Mouse (Mus musculus) kidney, adult 8-10 months (tissue): ENCODE data around the gene Atp7b.

ENCODE experiments used
- DNase-seq, 2 experiments: peaks; one replicate each; pipeline ENCODE4 v3.0.0; 2022

Atp7b gene

DNA sequence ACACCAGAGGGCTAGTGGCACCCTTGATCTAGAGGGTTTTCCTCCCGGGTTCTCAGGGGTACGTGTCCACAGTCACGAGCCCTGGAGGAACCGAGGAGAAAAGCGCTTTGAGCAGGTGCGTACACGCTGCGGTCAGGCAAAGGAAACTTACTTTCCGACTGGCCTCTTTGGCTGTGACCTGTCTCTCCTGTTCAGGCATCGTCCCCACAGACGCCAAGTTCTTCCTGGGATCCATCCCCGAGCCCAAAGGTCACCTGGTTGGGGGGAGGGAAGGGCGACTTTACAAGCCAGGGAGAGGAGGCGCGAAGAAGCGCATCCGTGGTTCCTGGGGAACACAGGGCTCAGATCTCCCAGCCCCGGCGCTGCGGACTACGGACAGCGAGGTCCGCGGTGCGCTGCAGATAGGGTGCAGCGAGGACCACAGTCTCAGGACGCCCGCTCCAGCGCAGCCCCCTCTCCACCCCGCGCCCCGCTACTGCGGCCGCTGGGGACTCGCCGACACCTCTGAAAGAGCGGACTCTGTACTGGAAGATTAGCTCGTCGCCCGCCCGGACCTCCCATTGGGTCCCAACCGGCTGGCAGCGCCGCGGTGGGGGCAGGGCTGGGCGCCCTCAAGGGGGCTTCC lies at the start of gene Atp7b:
TSS of gene Atp7b (minus strand) at position 485 of the 625 bp plus-strand sequence.
- peak; percentile 75 to 81 for DNase-seq

DNA sequence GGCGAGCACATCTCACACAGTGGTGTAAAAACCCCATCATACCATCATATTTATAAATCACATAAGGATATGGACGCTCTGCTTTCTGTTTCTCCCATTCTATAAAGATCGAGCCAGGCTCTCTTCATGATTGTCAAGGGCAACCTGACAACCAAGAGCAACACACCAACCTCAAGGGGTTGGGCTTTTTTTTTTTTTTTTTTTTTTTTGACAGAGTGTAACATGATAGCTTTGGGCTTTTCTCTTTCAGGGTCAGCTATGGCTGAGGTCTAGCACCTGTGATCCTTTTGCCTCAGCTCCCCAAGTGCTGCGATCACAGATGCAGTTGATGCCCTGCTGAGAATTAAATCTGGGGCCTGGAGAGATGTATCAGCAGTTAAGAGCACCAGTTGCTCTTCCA lies 46.9 kb upstream of the Atp7b start:
- no peak for DNase-seq

DNA sequence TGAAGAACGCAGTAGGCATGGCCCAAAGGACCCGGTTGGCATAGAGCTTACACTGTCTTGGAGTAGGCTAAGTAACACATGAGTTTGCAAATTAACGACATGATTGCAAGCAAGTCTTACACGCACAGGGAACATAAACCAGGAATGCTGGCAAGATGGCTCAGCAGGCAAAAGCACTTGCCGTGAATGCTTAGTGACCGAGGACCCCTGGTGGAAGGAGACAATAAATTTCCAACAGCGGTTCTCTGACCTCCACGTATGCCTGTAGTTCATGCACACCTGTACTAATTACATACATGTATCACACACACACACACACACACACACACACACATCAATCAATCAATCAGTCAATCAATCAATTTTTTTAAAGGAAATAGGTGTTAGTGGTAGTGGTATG lies 31.5 kb upstream of the Atp7b start:
- DNase-seq: no peak

DNA sequence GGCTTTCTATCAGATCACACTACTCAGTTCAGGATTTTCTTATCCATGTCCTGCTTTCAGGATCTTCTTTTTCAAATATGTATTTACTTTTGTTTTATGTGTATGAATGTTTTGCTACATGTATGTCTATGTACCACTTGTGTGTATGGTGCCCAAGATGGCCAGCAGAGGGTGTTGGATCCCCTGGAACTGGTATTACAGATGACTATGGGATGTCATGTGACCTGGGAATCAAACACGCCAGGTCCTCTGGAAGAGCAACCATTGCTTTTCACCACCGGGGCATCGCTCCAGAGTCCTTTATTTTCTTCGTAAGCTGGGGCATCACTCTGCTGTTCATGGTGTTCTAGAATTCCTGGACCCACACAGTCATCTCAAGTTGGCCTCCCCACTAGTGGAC lies 29.1 kb upstream of the Atp7b start:
- DNase-seq: no peak

DNA sequence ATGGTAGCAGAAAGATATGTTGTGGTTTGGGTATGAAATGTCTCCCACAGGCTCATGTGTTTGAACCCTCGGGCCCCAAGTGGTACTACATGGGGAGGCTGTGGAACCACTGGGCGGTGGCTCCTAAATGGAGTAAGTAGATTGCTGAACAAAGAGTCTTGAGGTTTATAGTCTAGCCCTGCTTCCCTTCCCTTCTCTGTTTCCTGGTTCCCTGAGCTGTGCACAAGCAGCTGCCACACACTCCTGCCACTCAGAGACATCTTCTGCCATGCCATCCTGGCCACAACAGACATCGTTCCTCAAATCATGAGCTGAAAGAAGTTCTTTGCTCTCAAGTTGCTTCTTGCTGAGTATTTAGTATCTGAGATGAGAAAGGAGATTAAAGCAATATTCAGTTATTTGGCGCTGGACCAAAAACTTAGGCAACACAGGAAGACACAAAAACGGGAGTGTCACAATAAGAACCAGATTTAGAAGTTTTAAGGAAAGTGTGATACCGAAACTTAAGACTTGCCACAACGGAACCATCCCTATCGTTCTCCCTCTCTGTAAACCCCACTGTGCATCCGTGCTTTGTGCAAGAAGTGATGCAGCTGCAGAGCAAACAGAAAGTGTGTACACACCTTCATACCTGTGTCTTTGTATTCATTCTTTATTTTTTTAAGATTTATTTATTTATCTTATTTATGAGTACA lies 19.4 kb upstream of the Atp7b start:
- DNase-seq: no peak

DNA sequence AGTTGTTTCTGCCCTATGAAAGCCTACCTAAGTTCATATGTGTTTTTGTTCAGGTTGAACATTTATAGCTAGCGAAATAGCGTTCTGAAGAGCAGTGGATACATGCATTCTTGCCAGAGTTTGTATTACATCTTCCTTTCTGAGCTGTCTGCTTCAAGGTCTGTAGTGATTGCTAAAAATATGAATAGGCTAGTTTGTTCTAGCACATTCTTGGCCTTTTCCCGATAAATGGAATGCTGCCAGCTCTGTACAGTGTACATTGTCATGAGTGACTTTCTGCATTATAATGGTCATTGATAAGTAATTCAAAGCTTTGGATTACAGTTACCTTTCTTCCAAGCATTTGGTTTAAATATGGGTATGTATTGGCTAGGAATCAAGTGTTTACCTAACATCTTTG lies 1.0 kb upstream of the Atp7b start:
- no peak for DNase-seq

DNA sequence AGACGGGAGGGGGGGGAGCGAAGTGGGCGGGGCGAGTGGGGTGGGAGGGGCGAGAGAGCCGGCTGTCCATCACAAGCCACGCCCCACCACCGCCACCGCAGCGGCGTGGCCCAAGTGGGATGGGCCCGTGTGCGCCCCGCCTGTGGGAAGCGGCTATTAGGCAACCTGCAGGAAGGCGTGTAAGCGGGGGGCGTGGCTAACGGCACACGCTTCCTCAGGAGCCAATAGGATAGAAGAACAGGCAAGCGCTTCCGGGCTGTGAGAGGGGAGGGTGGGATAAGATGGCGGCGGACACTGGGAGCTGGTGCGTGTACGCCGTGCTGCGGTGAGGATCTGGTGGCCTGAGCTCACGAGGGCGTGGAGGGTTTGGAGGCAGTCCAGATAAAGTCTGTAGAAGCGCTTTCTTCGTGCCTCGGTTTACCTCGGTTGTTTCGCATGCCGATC lies 363 bp upstream of the Atp7b start, which contains the start of gene Alg11:
TSS of gene Alg11 (plus strand) at position 276 of the 444 bp plus-strand sequence.
- DNase-seq: peak; percentile 97 to 98

DNA sequence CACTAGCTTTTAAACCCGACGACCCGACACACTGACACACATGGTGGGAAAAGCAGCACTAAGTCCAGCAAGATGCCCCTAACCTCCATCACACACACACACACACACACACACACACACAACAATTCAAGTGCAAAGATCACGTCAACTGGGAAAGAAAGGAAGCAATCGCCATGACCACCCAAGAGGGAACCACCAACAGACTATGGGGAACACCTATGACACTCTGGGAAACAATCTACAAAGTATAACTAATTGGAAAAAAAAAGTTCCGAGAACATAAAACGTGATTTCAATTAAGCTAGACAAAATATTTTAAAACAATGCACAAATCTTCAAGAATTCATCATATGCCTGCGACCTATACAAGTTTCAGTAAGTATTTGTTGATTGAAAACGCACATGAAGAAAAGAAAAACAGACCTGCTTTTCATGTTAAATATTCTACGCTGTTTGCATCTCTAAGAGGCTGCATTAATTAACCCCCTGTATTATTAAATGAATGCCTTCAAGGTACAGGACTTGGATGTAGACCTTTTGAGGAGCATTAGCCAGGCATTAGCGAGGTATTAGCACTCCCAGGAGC lies 859 bp downstream of the Atp7b start:
- no peak for DNase-seq

DNA sequence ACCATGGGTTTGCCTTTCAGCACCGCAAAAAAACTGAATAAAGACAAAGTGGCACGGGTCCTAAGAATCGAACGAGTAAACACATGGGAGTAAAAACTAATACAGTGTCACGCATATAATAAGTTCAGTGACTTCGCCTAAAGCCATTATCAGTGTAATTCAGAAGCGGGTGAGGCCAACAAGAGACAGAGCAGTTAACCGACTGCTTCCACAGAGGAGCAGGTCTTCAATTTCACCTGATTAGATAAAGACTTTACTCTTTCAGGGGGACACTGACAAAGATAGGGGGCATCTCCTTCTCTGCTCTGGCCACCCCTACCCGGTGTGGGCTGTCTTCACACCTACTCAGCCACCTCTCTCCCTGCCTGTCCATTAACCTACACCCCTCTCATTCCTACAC lies 1.7 kb downstream of the Atp7b start:
- DNase-seq: no peak

DNA sequence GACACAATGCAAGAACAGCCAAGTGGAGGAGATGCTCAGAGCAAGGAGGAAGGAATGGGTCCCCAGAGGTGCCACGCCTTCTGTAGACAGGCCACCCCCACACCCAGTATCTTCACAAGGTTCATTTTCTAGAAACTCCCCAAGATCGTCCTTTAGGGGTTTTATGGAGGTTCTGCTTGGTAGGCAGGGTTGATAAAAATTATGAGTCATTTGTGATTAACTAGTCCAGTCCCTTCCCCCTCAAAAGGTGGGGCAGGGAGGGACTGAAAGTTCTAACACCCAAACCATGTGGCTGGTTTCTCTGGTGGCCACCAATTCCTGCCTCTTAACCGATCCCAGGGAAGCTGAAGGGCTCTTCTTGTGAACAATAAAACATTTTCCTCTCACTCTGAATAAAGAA lies 3.3 kb downstream of the Atp7b start:
- DNase-seq: no peak

DNA sequence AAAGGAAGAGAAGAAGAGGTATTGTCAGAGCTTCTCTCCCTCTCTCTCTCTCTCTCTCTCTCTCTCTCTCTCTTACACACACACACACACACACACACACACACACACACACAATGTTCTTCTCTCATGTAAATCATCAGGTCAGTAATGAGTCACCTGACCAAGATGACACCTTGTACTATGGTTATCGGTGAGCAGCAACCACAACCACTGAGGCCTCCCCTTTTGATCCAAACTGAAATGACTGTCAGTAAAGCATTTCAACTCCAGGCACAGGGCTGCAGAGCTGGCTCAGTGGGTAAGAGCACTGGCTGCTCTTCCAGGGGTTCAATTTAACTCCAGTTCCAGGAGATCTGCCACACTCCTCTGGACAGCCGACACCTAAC lies 4.6 kb downstream of the Atp7b start:
- no peak for DNase-seq

DNA sequence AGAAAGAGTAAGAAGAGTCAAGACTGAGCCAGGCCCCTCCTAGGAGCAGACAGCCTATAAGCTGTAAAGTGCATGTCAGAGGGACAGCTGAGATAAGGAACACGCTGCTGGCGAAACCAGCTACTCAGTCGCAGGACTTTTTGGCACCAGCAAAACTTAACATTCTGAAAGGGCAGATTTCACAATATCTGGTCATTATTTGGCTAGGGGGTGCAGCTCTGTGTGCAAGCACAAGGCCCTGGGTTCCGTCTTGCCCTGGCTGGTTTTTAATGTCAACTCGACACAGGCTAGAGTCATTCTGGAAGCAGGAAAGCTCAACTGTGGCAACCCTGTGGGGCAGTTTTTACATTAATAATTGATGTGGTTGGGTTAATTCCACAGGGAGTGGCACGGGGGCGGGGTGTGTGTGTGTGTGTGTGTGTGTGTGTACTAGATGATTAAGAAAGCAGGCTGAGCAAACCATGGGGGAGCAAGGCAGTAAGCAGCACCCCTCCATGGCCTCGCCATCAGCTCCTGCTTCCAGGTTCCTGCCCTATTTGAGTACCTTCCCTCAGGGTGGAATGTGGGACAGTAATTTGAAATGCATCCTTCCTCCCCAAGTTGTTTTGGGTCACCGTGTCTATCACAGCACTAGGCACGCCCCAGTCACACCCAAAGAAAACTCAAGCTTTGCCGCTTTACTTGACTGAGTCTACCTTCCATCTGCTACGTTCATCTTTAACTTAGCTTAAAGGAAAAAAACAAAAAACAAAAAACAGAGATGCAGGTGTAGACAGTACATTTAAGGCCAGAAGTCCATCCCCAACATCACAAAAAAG lies 5.2 kb downstream of the Atp7b start:
- peak in 1 of 2 experiments; percentile 17 for DNase-seq

DNA sequence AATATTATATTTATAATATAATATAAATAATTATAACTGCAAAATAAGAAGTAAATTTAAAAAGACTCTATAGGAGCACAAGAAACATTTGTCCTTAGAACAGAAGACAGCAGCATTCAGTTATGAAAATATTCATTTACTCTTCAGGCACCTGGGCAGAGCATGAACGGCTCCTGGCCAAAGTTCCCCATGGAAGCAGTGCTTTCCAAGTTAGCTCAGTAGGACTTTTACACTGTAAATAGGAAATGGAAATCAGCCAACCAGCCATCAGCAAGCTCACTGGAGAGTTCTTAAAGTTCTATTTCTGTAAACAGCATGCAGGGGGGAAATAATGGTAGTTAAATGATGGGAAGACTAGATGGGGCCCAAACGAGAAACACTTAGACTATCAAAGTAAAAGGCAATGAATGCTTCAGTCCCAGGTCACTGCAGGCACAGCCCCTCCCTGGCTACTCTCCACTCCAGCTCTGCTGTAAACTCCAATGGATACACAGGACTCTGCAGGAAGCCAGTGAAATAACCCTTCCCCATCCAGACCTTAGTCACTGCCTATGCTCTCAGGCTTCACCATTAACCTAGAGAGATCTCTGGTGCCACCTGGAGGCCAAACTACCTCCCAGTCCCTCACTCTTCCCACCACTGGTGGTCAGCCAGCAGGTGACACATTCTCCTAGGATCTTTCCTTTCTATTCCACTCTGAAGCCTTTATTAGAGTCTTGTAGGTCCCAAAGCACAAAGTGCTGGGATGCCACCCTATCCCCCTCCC lies 12.2 kb downstream of the Atp7b start:
- peak; percentile 18 to 73 for DNase-seq

DNA sequence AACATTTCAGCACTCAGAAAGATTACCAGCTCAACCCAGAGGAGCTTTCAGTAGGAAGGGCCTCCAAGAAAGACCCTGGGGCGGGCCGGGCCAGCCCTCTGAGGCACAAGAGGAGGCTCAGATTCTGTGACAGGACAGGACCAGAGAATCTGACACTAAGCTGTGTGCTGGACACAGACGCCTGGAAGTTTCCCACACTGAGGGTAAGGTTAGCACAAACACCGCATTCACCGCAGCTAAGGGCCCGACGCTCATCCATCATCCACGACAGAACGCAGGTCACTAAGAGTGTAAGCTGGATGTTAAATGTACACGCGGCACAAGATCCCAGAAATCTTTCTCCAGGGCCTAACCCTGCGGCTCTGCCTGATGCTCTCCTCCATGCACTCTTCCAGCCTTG lies 16.4 kb downstream of the Atp7b start:
- no peak for DNase-seq

DNA sequence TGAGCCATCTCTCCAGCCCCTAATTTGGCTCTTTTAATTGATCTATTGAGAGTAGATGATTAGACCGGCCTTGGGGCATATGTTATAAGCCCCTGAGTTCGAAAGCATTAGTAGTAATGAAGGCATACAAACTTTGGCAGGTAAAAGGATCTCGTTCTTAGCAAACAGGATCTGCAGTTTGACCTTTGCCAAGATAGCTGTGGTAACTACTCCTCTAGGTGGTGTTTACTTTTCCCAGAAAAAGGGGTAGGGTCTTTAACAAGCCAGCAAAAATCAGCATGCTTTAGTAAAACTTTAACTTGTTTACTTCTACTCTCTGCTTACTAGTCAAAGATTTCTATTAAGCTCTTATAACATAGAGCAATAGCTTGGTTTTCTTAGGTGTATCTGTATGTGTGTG lies 17.6 kb downstream of the Atp7b start:
- DNase-seq: no peak

DNA sequence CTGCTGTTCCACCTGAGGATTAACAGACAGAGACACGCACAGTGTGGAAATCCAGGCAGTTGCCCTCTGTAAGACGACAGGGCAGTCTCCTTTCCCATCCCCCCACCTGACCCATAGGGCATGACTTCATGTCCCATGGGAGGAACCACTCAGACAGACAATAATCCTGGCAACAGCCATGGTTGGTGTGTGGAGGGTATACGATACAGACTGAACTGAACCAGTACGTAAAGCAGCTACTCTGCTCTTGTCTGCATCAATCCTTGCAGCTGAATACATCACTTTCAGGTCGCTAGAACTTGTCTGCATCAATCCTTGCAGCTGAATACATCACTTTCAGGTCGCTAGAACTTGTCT lies 20.0 kb downstream of the Atp7b start:
- DNase-seq: no peak

DNA sequence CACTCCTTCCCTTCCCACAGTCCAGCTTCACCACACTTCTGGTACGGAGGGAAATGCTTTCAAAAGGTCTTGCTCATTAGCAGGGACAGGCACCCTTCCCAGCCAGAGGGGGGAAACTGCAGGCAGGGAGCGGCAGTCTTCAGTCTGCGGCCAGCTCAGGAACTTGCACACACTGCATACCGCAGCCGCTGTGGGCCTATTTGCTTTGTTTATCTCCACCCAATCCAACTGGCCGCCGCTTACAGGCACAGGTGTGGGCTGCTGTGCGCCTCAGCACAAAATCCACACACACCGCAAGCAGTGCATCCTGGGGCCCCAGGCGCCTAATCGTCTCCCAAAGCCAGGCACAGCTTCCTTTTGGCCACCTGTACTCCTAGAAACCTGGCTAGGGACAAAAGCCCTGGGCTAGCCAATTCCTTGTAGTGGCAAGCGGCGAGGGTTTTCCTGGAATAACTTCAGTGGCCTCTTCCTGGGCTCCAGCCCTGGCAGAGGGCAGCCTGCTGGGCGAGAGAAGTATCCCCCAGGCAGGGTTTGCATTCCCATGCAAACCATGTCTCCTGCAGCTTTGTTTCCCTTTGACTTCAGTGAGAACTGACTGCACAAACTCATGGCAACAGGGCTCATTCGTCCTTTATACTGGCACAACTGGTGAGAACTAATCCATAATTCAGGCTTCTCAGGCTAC lies 20.5 kb downstream of the Atp7b start:
- no peak for DNase-seq

DNA sequence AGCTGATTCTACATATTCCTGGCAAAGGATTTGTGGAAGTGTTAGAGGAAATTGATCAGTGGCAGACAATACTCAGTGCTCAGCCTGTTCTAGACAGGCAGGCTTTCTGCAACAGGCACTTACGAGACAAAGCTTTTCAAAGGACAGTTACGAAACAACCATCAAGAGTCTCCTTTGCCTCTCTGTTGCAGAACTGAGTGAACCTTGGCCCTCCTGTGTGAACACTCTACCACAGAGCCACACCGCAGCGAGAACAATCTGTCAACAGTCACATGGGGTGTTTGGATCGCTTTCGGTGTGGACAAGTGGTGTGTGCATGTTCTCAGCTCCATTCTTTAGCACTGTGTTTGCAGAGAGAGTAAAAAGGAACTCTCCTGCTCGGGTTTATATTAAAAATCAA lies 23.1 kb downstream of the Atp7b start:
- peak; percentile 36 to 38 for DNase-seq

DNA sequence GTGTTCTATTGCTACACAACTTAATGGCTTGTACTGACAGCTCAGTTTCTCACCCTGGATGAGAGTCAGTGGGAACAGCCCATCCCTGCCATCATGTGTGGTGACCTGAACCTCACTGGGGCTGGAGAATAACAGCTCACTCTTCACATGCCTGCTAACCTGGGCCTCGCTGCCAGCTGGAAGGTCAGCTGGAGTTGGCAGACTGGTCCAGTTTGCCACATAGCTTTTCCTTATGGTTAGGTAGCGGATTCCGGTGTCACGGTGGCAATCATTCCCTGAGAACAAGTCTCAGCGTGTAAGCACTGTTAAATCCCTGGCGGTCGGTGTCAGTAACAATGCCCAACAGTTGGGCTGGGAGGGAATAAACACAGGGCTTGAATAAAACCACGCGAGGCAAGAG lies 24.0 kb downstream of the Atp7b start:
- DNase-seq: no peak

DNA sequence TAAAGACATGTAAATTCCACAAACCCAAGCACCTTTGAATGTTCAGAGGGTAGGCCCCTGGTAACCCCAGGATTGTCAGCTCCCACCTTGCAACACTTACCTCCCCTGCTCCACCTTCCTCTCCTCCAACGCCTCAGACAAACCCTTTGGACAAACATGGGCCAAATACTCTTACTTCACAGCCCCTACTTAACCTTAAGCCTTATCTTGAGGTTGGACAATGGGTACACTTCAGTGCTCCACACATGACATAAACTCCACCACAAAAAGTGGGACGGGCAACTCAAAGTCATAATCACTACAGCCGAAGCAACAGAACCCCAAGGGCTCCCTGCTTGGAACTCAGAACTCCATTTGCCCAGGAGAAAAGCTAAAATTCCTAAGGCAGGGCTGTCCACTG lies 29.1 kb downstream of the Atp7b start:
- no peak for DNase-seq

DNA sequence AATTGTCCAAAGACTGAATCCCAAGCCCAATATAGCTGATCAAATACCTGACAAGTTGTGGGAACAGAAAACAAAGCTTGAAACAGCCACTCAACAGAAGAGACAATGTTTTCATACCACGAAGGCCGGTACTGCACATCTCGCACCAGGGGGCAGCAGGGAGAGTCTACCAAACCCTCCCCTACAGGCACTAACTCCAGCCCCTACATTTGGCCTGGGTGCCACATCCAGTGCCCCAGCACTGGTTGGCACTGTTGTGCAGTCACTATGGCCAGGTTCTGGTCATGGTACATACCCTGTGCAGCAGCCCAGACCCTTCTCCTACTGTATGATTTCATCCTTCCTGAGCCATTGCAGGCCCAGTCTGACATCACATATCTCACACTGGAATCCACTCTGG lies 31.1 kb downstream of the Atp7b start:
- DNase-seq: no peak

DNA sequence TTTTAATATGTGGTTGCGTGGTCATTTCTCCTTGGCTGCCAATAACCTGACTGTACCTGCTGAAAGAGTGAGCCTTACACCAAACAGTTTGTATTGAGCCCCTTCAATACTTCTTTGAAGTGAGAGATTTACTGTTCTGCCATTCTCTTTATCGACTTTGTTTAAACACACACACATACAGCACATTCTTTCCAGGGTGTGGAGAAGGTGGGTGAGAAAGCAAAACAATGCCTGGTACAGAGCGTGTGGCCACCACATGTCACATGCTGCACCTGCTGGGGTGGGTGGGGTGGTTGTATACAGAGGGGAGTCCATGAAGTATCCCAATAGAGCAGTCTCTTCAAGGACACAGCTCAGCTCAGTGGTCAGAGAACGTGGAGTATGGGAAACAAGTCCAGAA lies 34.9 kb downstream of the Atp7b start:
- no peak for DNase-seq
